Mouse (Mus musculus) stomach, embryonic 14.5 days (tissue): ENCODE results near the gene Sirpb1b. TPM values are rescaled to one million over a fixed set of nuclear protein-coding genes. Genes with fewer than 3 reads are reported as not detected.
"Not testable (repeated sequence)": the region's sequence is repeated elsewhere in the genome, so short reads cannot be mapped to it uniquely, and the experiment has no call there.

Experiments
- ATAC-seq: fragments of 200-750 bp; cut with Nextera tagmentation; 2 replicates; pipeline ENCODE4 v1.8.0; 2017; ENCODE audit warnings: low read depth, moderate TSS enrichment; ENCODE audit not compliant: insufficient number of reproducible peaks, insufficient read depth, low FRiP score
- H3K27ac ChIP-seq: fragments of 300-500 bp; sonication (generic); 2 replicates; pipeline ENCODE4 v1.5.1; 2014; ENCODE audit warnings: mild to moderate bottlenecking, low read length, moderate library complexity, mixed read lengths
- H3K27me3 ChIP-seq: fragments of 300-500 bp; sonication (generic); 2 replicates; pipeline ENCODE4 v1.6.1; 2014; ENCODE audit warnings: low read length, control low read depth, mixed read lengths; ENCODE audit not compliant: control insufficient read depth, insufficient read depth
- H3K36me3 ChIP-seq: fragments of 300-500 bp; sonication (generic); 2 replicates; pipeline ENCODE4 v1.6.1; 2014; ENCODE audit warnings: mild to moderate bottlenecking, control low read depth, low read length, moderate library complexity, mixed read lengths; ENCODE audit not compliant: control insufficient read depth, insufficient read depth
- H3K4me1 ChIP-seq: fragments of 300-500 bp; sonication (generic); 2 replicates; pipeline ENCODE4 v1.6.1; 2014; ENCODE audit warnings: low read length, control low read depth, mixed read lengths; ENCODE audit not compliant: control insufficient read depth, insufficient read depth
- H3K4me2 ChIP-seq: fragments of 300-500 bp; sonication (generic); replicated peaks from 2 replicates; pipeline ENCODE4 v1.6.1; 2014; ENCODE audit warnings: low read depth, low read length, control low read depth
- H3K4me3 ChIP-seq: fragments of 300-500 bp; sonication (generic); 2 replicates; pipeline ENCODE4 v1.5.1; 2014; ENCODE audit warnings: low read depth, low read length, control low read depth
- H3K9ac ChIP-seq: fragments of 300-500 bp; sonication (generic); replicated peaks from 2 replicates; pipeline ENCODE4 v1.6.1; 2014; ENCODE audit warnings: low read depth, mild to moderate bottlenecking, control low read depth, low read length, moderate library complexity, mixed read lengths
- H3K9me3 ChIP-seq: fragments of 300-500 bp; sonication (generic); 2 replicates; pipeline ENCODE4 v1.6.1; 2016; ENCODE audit warnings: low read depth, low read length, control low read depth; ENCODE audit not compliant: control insufficient read depth
- WGBS: fragments of 180-500 bp; shearing (Covaris S2); extraction: QIAGEN DNeasy Blood & Tissue Kit; methylation state at CpG from one replicate; pipeline ENCODE4 v1.1.7; 2014; 5-methylcytosine and 5-hydroxymethylcytosine counted together
- polyA plus RNA-seq: library from polyadenylated mRNA; unstranded; fragments of >200 nt; fragmentation: Nextera tagmentation; extraction: Ambion mirVana; gene quantifications from 2 replicates; pipeline ENCODE4 v1.2.1, GENCODE M21; 2014

The Sirpb1b gene
- not detected in 2 replicates for polyA plus RNA-seq

DNA sequence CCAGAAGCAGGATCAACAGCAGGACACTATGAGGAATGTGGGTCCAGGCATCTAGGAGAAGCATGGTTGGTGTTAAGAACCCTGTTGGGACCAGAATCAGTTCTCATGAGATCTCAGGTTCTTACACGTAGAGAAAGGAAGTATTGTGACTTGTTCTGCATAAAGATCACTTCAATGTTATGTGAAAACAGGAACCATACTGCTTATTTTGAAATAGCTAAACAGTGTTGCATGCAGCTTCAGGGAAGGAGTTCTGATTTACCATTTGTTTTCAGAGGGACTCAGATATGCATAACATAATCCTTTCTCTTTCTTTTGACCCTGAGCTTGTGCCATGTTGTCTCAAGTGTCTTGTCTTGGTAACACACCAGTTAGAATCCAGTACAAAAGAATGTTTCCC, at the start of gene Sirpb1b:
Sirpb1b (minus strand) TSS at position 179 of the 400 bp plus-strand sequence.
- H3K9ac ChIP-seq, H3K9me3 ChIP-seq, ATAC-seq, H3K36me3 ChIP-seq, H3K4me2 ChIP-seq, H3K27ac ChIP-seq, H3K27me3 ChIP-seq, H3K4me3 ChIP-seq, H3K4me1 ChIP-seq: not testable (repeated sequence)
- no CpG with 5 or more reads among the region's 1 CpGs for WGBS

GRCm38 (mm10) chr3:15590377-15591117, 15.7 kb upstream of the Sirpb1b start:
- not testable (repeated sequence) for ATAC-seq, H3K27ac ChIP-seq, H3K9me3 ChIP-seq, H3K4me3 ChIP-seq, H3K36me3 ChIP-seq, H3K4me2 ChIP-seq, H3K4me1 ChIP-seq, H3K27me3 ChIP-seq, H3K9ac ChIP-seq
- 85% methylated on average over 2 of the region's 2 CpGs for WGBS

DNA sequence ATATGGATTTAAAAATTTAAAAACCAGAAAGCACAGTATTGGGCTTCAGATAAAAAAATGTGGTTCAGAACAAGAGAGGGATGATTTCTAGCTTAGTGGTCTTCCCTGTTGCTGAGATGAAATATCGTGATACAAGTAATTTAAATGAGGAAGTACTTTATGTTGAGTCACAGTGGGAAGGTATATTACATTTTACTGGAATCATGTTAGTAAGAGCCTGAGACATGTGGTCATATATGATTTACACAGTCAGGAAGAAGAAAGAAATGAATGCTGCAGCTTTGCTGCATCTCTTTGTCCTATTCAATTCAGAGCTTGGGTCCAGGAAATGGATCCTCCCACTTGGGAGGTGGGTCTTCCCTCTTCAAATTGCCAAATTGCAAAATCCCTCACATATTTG, 11.8 kb upstream of the Sirpb1b start:
- not testable (repeated sequence) for H3K9me3 ChIP-seq, H3K4me2 ChIP-seq, H3K4me3 ChIP-seq, H3K27ac ChIP-seq, H3K27me3 ChIP-seq, ATAC-seq, H3K36me3 ChIP-seq, H3K4me1 ChIP-seq, H3K9ac ChIP-seq
- WGBS: 83% methylated on average over 1 of the region's 1 CpGs

GRCm38 (mm10) chr3:15583452-15583851, 8.6 kb upstream of the Sirpb1b start:
- no peak overlapping the region for H3K27ac ChIP-seq
- no peaks in the 10 kb centered on the region for H3K36me3 ChIP-seq
- ATAC-seq: no peak
- H3K9ac ChIP-seq: no peak overlapping the region
- no peaks in the 10 kb centered on the region for H3K9me3 ChIP-seq
- H3K27me3 ChIP-seq: no peaks in the 10 kb centered on the region
- H3K4me1 ChIP-seq: no peaks in the 10 kb centered on the region
- 84% methylated on average over 1 of the region's 1 CpGs for WGBS
- H3K4me3 ChIP-seq: no peak overlapping the region
- no peak overlapping the region for H3K4me2 ChIP-seq

GRCm38 (mm10) chr3:15582948-15583347, 8.1 kb upstream of the Sirpb1b start:
- not testable (repeated sequence) for H3K9ac ChIP-seq, ATAC-seq
- WGBS: 88% methylated on average over 3 of the region's 3 CpGs

DNA sequence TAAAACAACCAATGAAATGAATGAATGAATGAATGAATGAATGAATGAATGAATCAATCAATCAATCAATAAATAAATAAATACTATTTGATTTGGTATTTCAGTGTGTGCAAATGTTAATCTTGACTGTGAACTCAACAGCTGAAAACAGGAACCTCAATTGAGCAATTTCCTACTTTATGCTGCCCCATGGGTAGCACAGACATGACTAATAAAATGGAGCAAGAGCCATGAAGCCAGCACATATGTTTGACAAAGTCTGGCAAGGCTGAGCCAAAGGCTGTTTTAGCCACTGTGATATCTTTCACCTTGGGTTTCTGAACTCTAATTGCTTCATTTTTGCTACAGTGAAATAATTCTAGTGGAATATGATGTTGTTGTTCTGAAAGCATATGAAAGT, 1.6 kb upstream of the Sirpb1b start:
- not testable (repeated sequence) for H3K27ac ChIP-seq, H3K9ac ChIP-seq, H3K4me2 ChIP-seq, ATAC-seq, H3K4me3 ChIP-seq, H3K4me1 ChIP-seq, H3K27me3 ChIP-seq, H3K36me3 ChIP-seq, H3K9me3 ChIP-seq

More at GRCm38 (mm10) chr3:15582948-15583347, 8.1 kb upstream of the Sirpb1b start:
- H3K4me2 ChIP-seq, H3K36me3 ChIP-seq, H3K27ac ChIP-seq, H3K9me3 ChIP-seq, H3K4me1 ChIP-seq, H3K27me3 ChIP-seq, H3K4me3 ChIP-seq: not testable (repeated sequence)

DNA sequence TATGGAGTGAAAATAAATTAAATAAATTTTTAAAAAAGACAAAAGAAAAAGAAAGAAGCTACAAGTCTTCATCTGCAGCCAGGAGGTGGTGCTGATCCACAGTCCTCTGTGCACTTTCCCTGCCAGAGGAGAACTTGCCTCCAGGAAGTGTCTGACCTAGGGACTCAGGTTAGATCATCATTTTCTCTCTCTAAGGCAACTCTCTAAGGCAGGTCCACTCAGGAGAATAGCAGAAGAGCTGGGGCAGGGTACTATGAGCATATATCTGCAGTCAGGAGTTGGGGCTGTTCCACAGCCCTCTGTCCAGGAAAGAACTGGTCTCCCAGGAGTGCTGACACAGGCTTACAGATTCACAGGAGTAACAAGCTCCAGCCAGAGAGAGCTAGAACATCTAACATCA, 46.3 kb downstream of the Sirpb1b start:
- H3K27ac ChIP-seq: no peak overlapping the region
- H3K4me2 ChIP-seq: no peak overlapping the region
- H3K9ac ChIP-seq: no peak overlapping the region
- H3K27me3 ChIP-seq: no peaks in the 10 kb centered on the region
- ATAC-seq: no peak
- no peak overlapping the region for H3K4me3 ChIP-seq
- H3K9me3 ChIP-seq: no peaks in the 10 kb centered on the region
- H3K36me3 ChIP-seq: no peaks in the 10 kb centered on the region
- no peaks in the 10 kb centered on the region for H3K4me1 ChIP-seq

DNA sequence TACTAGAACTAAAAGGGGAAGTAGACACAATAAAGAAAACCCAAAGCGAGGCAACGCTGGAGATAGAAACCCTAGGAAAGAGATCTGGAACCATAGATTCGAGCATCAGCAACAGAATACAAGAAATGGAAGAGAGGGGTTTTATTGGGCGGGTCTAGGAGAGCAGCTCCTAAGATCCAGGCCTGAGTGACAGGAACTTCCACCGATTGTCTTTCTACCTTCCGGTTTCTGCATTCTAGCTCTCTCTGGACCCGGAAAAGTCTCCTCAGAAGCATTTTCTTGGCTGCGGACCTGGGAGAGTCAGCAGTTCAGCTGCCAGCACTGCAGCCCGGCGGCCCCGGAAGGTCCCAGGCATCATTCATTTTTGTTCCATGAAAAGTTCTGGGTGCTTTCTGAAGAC, 61.3 kb downstream of the Sirpb1b start:
- whole genome bisulfite sequencing: 92% methylated on average over 9 of the region's 11 CpGs
- not testable (repeated sequence) for H3K4me2 ChIP-seq, H3K36me3 ChIP-seq, H3K27me3 ChIP-seq, H3K9ac ChIP-seq, H3K27ac ChIP-seq, H3K9me3 ChIP-seq, H3K4me3 ChIP-seq, ATAC-seq, H3K4me1 ChIP-seq

GRCm38 (mm10) chr3:15507792-15508321, 67.0 kb downstream of the Sirpb1b start:
- not testable (repeated sequence) for H3K36me3 ChIP-seq, H3K9ac ChIP-seq, H3K4me2 ChIP-seq, H3K4me1 ChIP-seq, H3K4me3 ChIP-seq, H3K9me3 ChIP-seq, H3K27me3 ChIP-seq, H3K27ac ChIP-seq
- 0 out of 2 replicates have a peak, but pooled peaks have one; percentile 33 for ATAC-seq
- WGBS: 82% methylated on average over 3 of the region's 3 CpGs
